Mouse (Mus musculus) forebrain, embryonic 11.5 days (tissue): ENCODE measurements around the gene Zfp442. TPM values are rescaled to one million over a fixed set of nuclear protein-coding genes. Genes with fewer than 3 reads are reported as not detected.
A peak's percentile ranks its signal among the peaks of the same experiment; 100 is the strongest.
"Not testable (repeated sequence)": the region's sequence is repeated elsewhere in the genome, so short reads cannot be mapped to it uniquely, and the experiment has no call there.

Source experiments
- ATAC-seq: fragments of 200-750 bp; cut with Nextera tagmentation; replicated peaks from 2 replicates; pipeline ENCODE4 v1.8.0; 2017; ENCODE audit warnings: moderate TSS enrichment; ENCODE audit not compliant: low FRiP score
- DNase-seq: peaks from one replicate; pipeline ENCODE4 v3.0.0-alpha.2; 2017; ENCODE audit warnings: low spot score
- H3K27ac ChIP-seq: fragments of 300-500 bp; sonication (generic); 2 replicates; pipeline ENCODE4 v1.5.1; 2014; ENCODE audit warnings: low read depth, low read length
- H3K27me3 ChIP-seq: fragments of 300-500 bp; sonication (generic); 2 replicates; pipeline ENCODE4 v1.6.1; 2014; ENCODE audit warnings: mild to moderate bottlenecking, low read length, mixed read lengths; ENCODE audit not compliant: control insufficient read depth, insufficient read depth
- H3K36me3 ChIP-seq: fragments of 300-500 bp; sonication (generic); 2 replicates; pipeline ENCODE4 v1.6.1; 2014; ENCODE audit warnings: mild to moderate bottlenecking, low read length, moderate library complexity, mixed read lengths; ENCODE audit not compliant: control insufficient read depth, insufficient read depth
- H3K4me1 ChIP-seq: fragments of 300-500 bp; sonication (generic); replicated peaks from 2 replicates; pipeline ENCODE4 v1.6.1; 2014; ENCODE audit warnings: low read length, mixed read lengths; ENCODE audit not compliant: control insufficient read depth, insufficient read depth
- H3K4me2 ChIP-seq: fragments of 300-500 bp; sonication (generic); 2 replicates; pipeline ENCODE4 v1.6.1; 2014; ENCODE audit warnings: low read depth, mild to moderate bottlenecking, low read length, moderate library complexity, mixed read lengths; ENCODE audit not compliant: severe bottlenecking
- H3K4me3 ChIP-seq: fragments of 300-500 bp; sonication (generic); 2 replicates; pipeline ENCODE4 v1.5.1; 2014; ENCODE audit warnings: low read depth, low read length
- H3K9ac ChIP-seq: fragments of 300-500 bp; sonication (generic); 2 replicates; pipeline ENCODE4 v1.6.1; 2014; ENCODE audit warnings: low read length
- H3K9me3 ChIP-seq: fragments of 300-500 bp; sonication (generic); 2 replicates; pipeline ENCODE4 v1.6.1; 2016; ENCODE audit warnings: low read length, mixed read lengths; ENCODE audit not compliant: control insufficient read depth
- WGBS: fragments of 180-500 bp; shearing (Covaris S2); extraction: QIAGEN DNeasy Blood & Tissue Kit; methylation state at CpG from one replicate; pipeline ENCODE4 v1.1.7; 2014; 5-methylcytosine and 5-hydroxymethylcytosine counted together
- polyA plus RNA-seq: library from polyadenylated mRNA; unstranded; fragments of >200 nt; fragmentation: Nextera tagmentation; extraction: Ambion mirVana; gene quantifications from 2 replicates; pipeline ENCODE4 v1.2.1, GENCODE M21; 2014

The Zfp442 gene
- polyA plus RNA-seq, 1 experiment from 2014 or later, result 9.9 TPM

GRCm38 (mm10) chr2:150362878-150363229, 88.4 kb downstream of the Zfp442 start:
- Histone ChIP-seq H3K36me3 (no peaks in the 10 kb centered on the region), H3K4me1 (no peaks in the 10 kb centered on the region), H3K27me3 (no peaks in the 10 kb centered on the region), H3K4me3 (peak overlapping the region; percentile 54), H3K9me3 (no peaks in the 10 kb centered on the region), H3K9ac (peak overlapping the region; percentile 35), H3K4me2 (peak overlapping the region; percentile 45; the same call in 1 of the 2 replicates), H3K27ac (no peak overlapping the region)
- 11% methylated on average over 4 of the region's 4 CpGs for WGBS
- ATAC-seq, result no peak
- no peak for DNase-seq

GRCm38 (mm10) chr2:150362113-150362877, 89.0 kb downstream of the Zfp442 start, which contains the start of gene 3300002I08Rik:
Gene 3300002I08Rik (minus strand): TSS chr2:150362765.
- not testable (repeated sequence) for H3K4me1 ChIP-seq, H3K9me3 ChIP-seq, H3K27me3 ChIP-seq, H3K36me3 ChIP-seq
- Histone ChIP-seq H3K27ac (peak within 1 kb of the TSS; percentile 57; the same call in 1 of the 2 replicates), H3K4me3 (peak within 1 kb of the TSS; percentile 54), H3K9ac (peak within 1 kb of the TSS; percentile 74), H3K4me2 (peak within 1 kb of the TSS; percentile 45)
- peak; percentile 100 for ATAC-seq
- peak; percentile 82 for DNase-seq
- 4% methylated on average over 16 of the region's 17 CpGs for whole genome bisulfite sequencing

Other genes starting within 250 kb of the Zfp442 start
- gene Zfp937, start 233.4 kb downstream of the Zfp442 start, polyA plus RNA-seq, result 10.3 and 10.4 TPM in 2 replicates
- 2.6 and 3.1 TPM in 2 replicates for gene Gm21994, start 195.9 kb downstream of the Zfp442 start, polyA plus RNA-seq
- not detected in 2 replicates for gene Gm14124, start 194.0 kb downstream of the Zfp442 start, polyA plus RNA-seq
- 1.2 and 1.7 TPM in 2 replicates for gene Gm10130, start 127.8 kb downstream of the Zfp442 start, polyA plus RNA-seq
- 9.4 and 11.7 TPM in 2 replicates for gene 3300002I08Rik, start 88.7 kb downstream of the Zfp442 start, polyA plus RNA-seq
- gene Zfp345, start 33.6 kb upstream of the Zfp442 start, polyA plus RNA-seq, result not detected in 2 replicates
- 0.91 TPM in 1 of 2 replicates, not detected in the other for gene Cst7, start 118.9 kb upstream of the Zfp442 start, polyA plus RNA-seq
- gene Apmap, start 157.1 kb upstream of the Zfp442 start, polyA plus RNA-seq, result 38.4 and 38.9 TPM in 2 replicates
- 46.6 and 46.8 TPM in 2 replicates for gene Acss1, start 217.0 kb upstream of the Zfp442 start, polyA plus RNA-seq
- 0.08 TPM in 1 of 2 replicates, not detected in the other for gene Vsx1, start 237.9 kb upstream of the Zfp442 start, polyA plus RNA-seq